Comparison of ENCODE assay signal across 13 mouse cellular contexts in the genomic region with DNA sequence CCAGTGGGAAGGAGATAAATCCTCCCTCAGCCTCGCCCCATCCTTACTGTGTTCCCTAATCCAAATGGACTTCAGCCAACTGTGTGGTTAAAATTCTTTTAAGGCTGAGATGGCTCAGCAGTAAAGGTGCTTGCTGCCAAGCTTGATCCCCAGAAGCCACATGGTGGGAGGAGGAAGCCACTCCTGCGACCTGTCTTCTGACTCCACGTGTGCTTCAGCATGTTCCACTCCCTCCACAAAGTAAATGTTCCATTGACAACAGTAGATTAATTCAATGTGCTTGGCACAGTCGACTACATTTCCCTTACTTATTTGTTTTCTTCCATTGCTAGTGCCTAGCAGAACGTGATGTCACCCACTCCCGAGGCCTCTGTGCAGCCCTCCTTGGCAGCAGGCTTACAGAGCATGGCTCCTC. TPM values are rescaled to one million over a fixed set of nuclear protein-coding genes. Genes with fewer than 3 reads are reported as not detected.
A peak's percentile ranks its signal among the peaks of the same experiment; 100 is the strongest.
DNase-seq lines count a peak whose midpoint lies in the region; ATAC-seq and TF ChIP-seq lines count a peak whose summit lies in the region.
"Had no signal": no experiment of that assay in that cellular context is flagged by ENCODE, and none has a peak within 500 bp of the region (broad histone marks: within the 10 kb centered on the region; RNA-seq: fewer than 3 reads in every experiment).

No protein-coding gene starts in this region.

- H3K4me3 ChIP-seq in kidney, embryonic 16.5 days (ENCODE audit: low read length), result no peak overlapping the region
- H3K4me3 ChIP-seq: erythroblast, embryonic 14.5 days; limb, embryonic 13.5 days; lung, embryonic 15.5 days had no signal

- 84% methylated on average over 6 of the region's 6 CpGs for WGBS in kidney, embryonic 16.5 days

- POLR2A ChIA-PET in Patski (lab: Charles Lee), result interaction anchor here (0.7 to 1.7 kb wide), 2 partner anchors 13 to 156 kb away, joined by 3 to 5 read pairs; no protein-coding TSS in a partner anchor

- CTCF ChIA-PET in Patski (lab: Charles Lee), result interaction anchor here (1.2 to 1.9 kb wide), 3 partner anchors 9 to 52 kb away, joined by 3 to 5 read pairs (median 5); partner anchors contain the start of gene Gabpb2

- no peaks in the 10 kb centered on the region for H3K4me1 ChIP-seq in kidney, embryonic 16.5 days (ENCODE audit: insufficient read depth, low read length)
- H3K4me1 ChIP-seq: limb, embryonic 13.5 days; lung, embryonic 15.5 days had no signal

- intact Hi-C loops in left cerebral cortex, postnatal 25 days (cut with DNase I), result no loop called here

- TF ChIP-seq CTCF in Patski (IDR thresholded peaks at IDR 0.05), result no peak

- H3K9me3 ChIP-seq in kidney, embryonic 16.5 days (ENCODE audit: low read length), result no peaks in the 10 kb centered on the region
- H3K9me3 ChIP-seq: limb, embryonic 13.5 days; lung, embryonic 15.5 days had no signal

- ATAC-seq in kidney, embryonic 16.5 days (ENCODE audit: low FRiP score, low TSS enrichment), result no peak
- peak; percentile 93 for ATAC-seq in Patski

- in situ Hi-C loops in Patski (cut with MboI; ENCODE audit: low pct_unique_long_range_greater_than_20kb), result no loop called here

- no peak overlapping the region for H3K9ac ChIP-seq in kidney, embryonic 16.5 days (replicated peaks; ENCODE audit: low read length)
- H3K9ac ChIP-seq: limb, embryonic 13.5 days; lung, embryonic 15.5 days had no signal

- no peaks in the 10 kb centered on the region for H3K27me3 ChIP-seq in kidney, embryonic 16.5 days (ENCODE audit: insufficient read depth, low read length)
- H3K27me3 ChIP-seq in Patski, result no peaks in the 10 kb centered on the region
- H3K27me3 ChIP-seq: CH12.LX; limb, embryonic 13.5 days; lung, embryonic 15.5 days had no signal

- peak; percentile 39 to 55 for DNase-seq in kidney, adult 8-10 months
- DNase-seq in Patski (ENCODE audit: low read depth, low spot score), result peak; percentile 99
- DNase-seq in cerebellum, postnatal 14 days, result peak; percentile 14 to 52
- DNase-seq in kidney, postnatal 36 days, result peak; percentile 38 to 56
- no peak for DNase-seq in left cerebral cortex, postnatal 25 days (ENCODE audit: low spot score in 2 of 2)
- DNase-seq in retina, embryonic 14.5 days (ENCODE audit: low spot score), result no peak
- DNase-seq: heart, adult 18-20 months; heart, postnatal 10 days had no signal

- H3K27ac ChIP-seq in kidney, embryonic 16.5 days (ENCODE audit: low read length), result no peak overlapping the region
- H3K27ac ChIP-seq: limb, embryonic 13.5 days; lung, embryonic 15.5 days had no signal

- H3K36me3 ChIP-seq in kidney, embryonic 16.5 days (ENCODE audit: insufficient read depth, low read length), result peaks cover 59% of the 10 kb centered on the region

- H3K4me2 ChIP-seq in kidney, embryonic 16.5 days (replicated peaks; ENCODE audit: low read depth, low read length), result no peak overlapping the region
- H3K4me2 ChIP-seq: limb, embryonic 13.5 days; lung, embryonic 15.5 days had no signal

RNA-seq across cellular contexts. Expression of gene Gabpb2, which starts 23.0 kb away (rescaled TPM):
- polyA plus RNA-seq in kidney, embryonic 16.5 days (2015; fragmentation: Nextera tagmentation; extraction: Ambion mirVana), result 8.8 and 10.8 TPM in 2 replicates
- polyA plus RNA-seq in Patski (2021), result 25.8 TPM
- 1 to 10 TPM; 7.5 to 8.9 TPM for total RNA-seq in left cerebral cortex, postnatal 25 days (2021)

RNA-seq across cellular contexts. Expression of gene Cdc42se1, which starts 33.8 kb away (rescaled TPM):
- 90.3 and 94.4 TPM in 2 replicates for polyA plus RNA-seq in kidney, embryonic 16.5 days (2015; fragmentation: Nextera tagmentation; extraction: Ambion mirVana)
- polyA plus RNA-seq in Patski (2021), result 165 TPM
- total RNA-seq in left cerebral cortex, postnatal 25 days (2021), result 10 to 100 TPM; 60.0 TPM

RNA-seq across cellular contexts. Expression of gene Sema6c, which starts 34.5 kb away (rescaled TPM):
- 3.0 and 3.1 TPM in 2 replicates for polyA plus RNA-seq in kidney, embryonic 16.5 days (2015; fragmentation: Nextera tagmentation; extraction: Ambion mirVana)
- polyA plus RNA-seq in Patski (2021), result 17.0 TPM
- total RNA-seq in left cerebral cortex, postnatal 25 days (2021), result 10 to 100 TPM; 24.7 to 25.3 TPM

RNA-seq across cellular contexts. Expression of gene Mllt11, which starts 37.2 kb away (rescaled TPM):
- polyA plus RNA-seq in kidney, embryonic 16.5 days (2015; fragmentation: Nextera tagmentation; extraction: Ambion mirVana), result 14.0 and 16.6 TPM in 2 replicates
- 65.8 TPM for polyA plus RNA-seq in Patski (2021)
- 100 to 1,000 TPM; 329 to 339 TPM for total RNA-seq in left cerebral cortex, postnatal 25 days (2021)

RNA-seq across cellular contexts. Expression of gene Gm128, which starts 46.7 kb away (rescaled TPM):
- polyA plus RNA-seq in kidney, embryonic 16.5 days (2015; fragmentation: Nextera tagmentation; extraction: Ambion mirVana), result 0.53 and 0.55 TPM in 2 replicates
- 0.06 TPM for polyA plus RNA-seq in Patski (2021)
- total RNA-seq in left cerebral cortex, postnatal 25 days (2021), result under 1 TPM in 1 of 2 experiments, not detected in 1; 0.18 TPM
- total RNA-seq: CH12.LX; heart, adult 18-20 months had no signal
- polyA plus RNA-seq: erythroblast, embryonic 14.5 days had no signal

Comparison
In these comparisons a context has a peak if more than half of its experiments do, and no peak if none do; other contexts are left out.
1. DNase-seq: peak in kidney, adult 8-10 months (2 of 2), Patski (single experiment), cerebellum, postnatal 14 days (2 of 2) and kidney, postnatal 36 days (2 of 2); none in left cerebral cortex, postnatal 25 days (0 of 2) and retina, embryonic 14.5 days (single experiment).